Mouse (Mus musculus): ENCODE measurements around the gene Rybp.

DNA sequence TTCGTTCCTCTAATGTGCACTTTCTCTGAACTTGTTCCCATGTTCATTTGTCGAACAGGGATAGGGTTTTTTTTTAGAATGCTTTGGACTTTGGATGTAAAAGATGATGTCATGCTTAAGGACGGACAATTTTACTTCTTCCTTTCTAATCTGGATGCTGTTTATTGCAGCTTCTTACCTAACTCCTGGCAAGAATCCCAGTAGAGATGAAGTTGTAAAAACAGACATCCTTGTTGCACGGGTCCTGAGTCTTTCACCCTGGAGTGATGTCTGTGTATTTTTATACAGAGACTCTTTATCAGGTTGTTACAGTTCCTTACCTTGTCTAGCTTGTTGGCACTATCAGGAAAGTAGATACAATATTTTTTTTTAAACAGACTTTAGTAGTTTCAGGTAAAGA is 65.5 kb downstream of the Rybp start:
- TF ChIP-seq CTCF (IDR thresholded peaks at IDR 0.05; ENCODE audit: low read depth, low read length) (no peak), POLR2A (IDR thresholded peaks at IDR 0.05; ENCODE audit: borderline replicate concordance, low read depth, low read length) (no peak)

All from bone marrow macrophage, adult 2 months (primary cell).